Mouse (Mus musculus) midbrain, embryonic 16.5 days (tissue): ENCODE measurements around the gene Gsg1l. TPM values are rescaled to one million over a fixed set of nuclear protein-coding genes. Genes with fewer than 3 reads are reported as not detected.

Experiments used
- ATAC-seq: fragments of 200-750 bp; cut with Nextera tagmentation; 2 replicates; pipeline ENCODE4 v1.8.0; 2017; ENCODE audit warnings: moderate TSS enrichment
- H3K27ac ChIP-seq: fragments of 300-500 bp; sonication (generic); 2 replicates; pipeline ENCODE4 v1.5.1; 2014; ENCODE audit warnings: mild to moderate bottlenecking, low read length, mixed read lengths
- H3K27me3 ChIP-seq: fragments of 300-500 bp; sonication (generic); 2 replicates; pipeline ENCODE4 v1.6.1; 2014; ENCODE audit warnings: low read depth, low read length, mixed read lengths; ENCODE audit not compliant: control insufficient read depth, insufficient read depth
- H3K36me3 ChIP-seq: fragments of 300-500 bp; sonication (generic); 2 replicates; pipeline ENCODE4 v1.6.1; 2014; ENCODE audit warnings: mild to moderate bottlenecking, low read length, moderate library complexity, mixed read lengths; ENCODE audit not compliant: control insufficient read depth, insufficient read depth
- H3K4me1 ChIP-seq: fragments of 300-500 bp; sonication (generic); 2 replicates; pipeline ENCODE4 v1.6.1; 2014; ENCODE audit warnings: mild to moderate bottlenecking, low read length, mixed read lengths; ENCODE audit not compliant: control insufficient read depth, insufficient read depth
- H3K4me2 ChIP-seq: fragments of 300-500 bp; sonication (generic); 2 replicates; pipeline ENCODE4 v1.6.1; 2014; ENCODE audit warnings: mild to moderate bottlenecking, low read length, mixed read lengths
- H3K4me3 ChIP-seq: fragments of 300-500 bp; sonication (generic); 2 replicates; pipeline ENCODE4 v1.5.1; 2014; ENCODE audit warnings: low read depth, mild to moderate bottlenecking, low read length, moderate library complexity, mixed read lengths
- H3K9ac ChIP-seq: fragments of 300-500 bp; sonication (generic); 2 replicates; pipeline ENCODE4 v1.6.1; 2014; ENCODE audit warnings: low read depth, low read length, mixed read lengths
- H3K9me3 ChIP-seq: fragments of 300-500 bp; sonication (generic); replicated peaks from 2 replicates; pipeline ENCODE4 v1.6.1; 2014; ENCODE audit warnings: mild to moderate bottlenecking, low read length, mixed read lengths; ENCODE audit not compliant: control insufficient read depth, poor library complexity, severe bottlenecking
- WGBS: fragments of 180-500 bp; shearing (Covaris S2); extraction: QIAGEN DNeasy Blood & Tissue Kit; methylation state at CpG from one replicate; pipeline ENCODE4 v1.1.7; 2014; 5-methylcytosine and 5-hydroxymethylcytosine counted together
- polyA plus RNA-seq: library from polyadenylated mRNA; unstranded; fragments of >200 nt; fragmentation: Nextera tagmentation; extraction: Ambion mirVana; gene quantifications from 2 replicates; pipeline ENCODE4 v1.2.1, GENCODE M21; 2015

The Gsg1l gene
- 9.8 and 12.5 TPM in 2 replicates for polyA plus RNA-seq

GRCm38 (mm10) chr7:126082286-126082741 lies at the start of gene Gsg1l:
Gsg1l (minus strand) TSS chr7:126082411.
- no peaks in the 10 kb centered on the region for H3K36me3 ChIP-seq
- WGBS = 2% methylated on average over 37 of the region's 49 CpGs
- H3K4me2 ChIP-seq = peak within 1 kb of the TSS; percentile 94
- H3K27me3 ChIP-seq = peaks cover 9% of the 10 kb centered on the region
- peak; percentile 74 for ATAC-seq
- peak within 1 kb of the TSS; percentile 77 for H3K9ac ChIP-seq
- no peaks in the 10 kb centered on the region for H3K9me3 ChIP-seq
- H3K27ac ChIP-seq = peak within 1 kb of the TSS; percentile 36; the same call in 1 of the 2 replicates
- H3K4me3 ChIP-seq = peak within 1 kb of the TSS; percentile 70
- H3K4me1 ChIP-seq = peaks cover 27% of the 10 kb centered on the region

- ATAC-seq = no peak
- no peaks in the 10 kb centered on the region for H3K4me1 ChIP-seq
- no peak overlapping the region for H3K9ac ChIP-seq
- no peak overlapping the region for H3K27ac ChIP-seq
- peaks cover 28% of the 10 kb centered on the region for H3K36me3 ChIP-seq
- no peaks in the 10 kb centered on the region for H3K9me3 ChIP-seq
- no peak overlapping the region for H3K4me2 ChIP-seq
- H3K4me3 ChIP-seq = no peak overlapping the region
- 84% methylated on average over 2 of the region's 2 CpGs for WGBS
- no peaks in the 10 kb centered on the region for H3K27me3 ChIP-seq
These were observed 45.5 kb upstream of the Gsg1l start for GRCm38 (mm10) chr7:126127673-126128072.

- Histone ChIP-seq H3K36me3 (peaks cover 36% of the 10 kb centered on the region), H3K9me3 (no peaks in the 10 kb centered on the region)
- WGBS = 71% methylated on average over 3 of the region's 3 CpGs
These were observed 44.3 kb upstream of the Gsg1l start for GRCm38 (mm10) chr7:126126502-126126901.

DNA sequence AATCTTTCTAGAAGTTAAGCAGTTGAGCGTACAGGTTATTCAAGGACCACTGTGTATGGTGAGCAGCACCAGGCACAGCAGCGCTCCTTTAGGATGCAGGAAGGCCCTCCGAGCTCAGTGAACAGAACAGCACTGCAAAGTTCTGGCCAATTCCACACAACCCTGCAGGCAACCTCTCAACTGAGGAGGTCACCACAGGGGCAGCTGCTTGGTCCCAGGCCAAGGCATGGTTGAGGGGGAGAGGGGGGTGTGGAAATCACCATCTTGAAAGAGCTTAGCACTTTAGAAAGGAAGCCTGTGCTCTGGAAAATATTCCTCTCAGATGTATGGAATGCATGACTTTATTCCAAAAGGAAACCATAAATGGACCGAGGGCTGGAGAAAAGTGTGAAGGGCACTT lies 39.3 kb upstream of the Gsg1l start:
- ATAC-seq = no peak
- Histone ChIP-seq H3K4me2 (no peak overlapping the region), H3K27ac (no peak overlapping the region), H3K27me3 (no peaks in the 10 kb centered on the region), H3K9ac (no peak overlapping the region), H3K36me3 (peaks cover 29% of the 10 kb centered on the region), H3K4me3 (no peak overlapping the region), H3K4me1 (no peaks in the 10 kb centered on the region), H3K9me3 (no peaks in the 10 kb centered on the region)
- 89% methylated on average over 4 of the region's 4 CpGs for WGBS

More at GRCm38 (mm10) chr7:126126502-126126901, 44.3 kb upstream of the Gsg1l start:
- no peak overlapping the region for H3K9ac ChIP-seq
- no peak overlapping the region for H3K4me3 ChIP-seq
- no peaks in the 10 kb centered on the region for H3K27me3 ChIP-seq
- no peaks in the 10 kb centered on the region for H3K4me1 ChIP-seq
- no peak for ATAC-seq
- no peak overlapping the region for H3K27ac ChIP-seq
- H3K4me2 ChIP-seq = no peak overlapping the region

- no peak for ATAC-seq
These were observed 37.6 kb upstream of the Gsg1l start for GRCm38 (mm10) chr7:126119819-126120218.

DNA sequence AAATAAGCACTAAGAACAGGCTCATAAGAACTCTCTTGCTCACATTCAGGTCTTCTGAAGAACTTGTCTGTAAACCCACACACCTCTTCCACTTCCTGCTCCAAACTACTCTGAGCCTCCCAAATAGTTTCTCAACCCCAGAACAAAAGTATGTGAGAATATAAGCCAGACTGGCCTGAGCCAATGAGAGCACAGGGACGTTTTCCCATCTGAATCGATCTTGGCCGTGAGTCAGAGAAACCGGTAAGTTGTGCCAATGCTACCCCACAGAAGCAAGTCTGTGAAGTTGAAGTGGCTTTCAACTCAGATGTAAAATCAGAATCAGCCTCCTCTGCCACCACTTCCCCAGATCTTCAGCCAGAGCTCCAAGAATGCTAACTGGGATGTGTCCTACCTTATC lies 31.1 kb upstream of the Gsg1l start:
- Histone ChIP-seq H3K4me1 (no peaks in the 10 kb centered on the region), H3K9me3 (no peaks in the 10 kb centered on the region), H3K36me3 (peaks cover 24% of the 10 kb centered on the region), H3K4me3 (no peak overlapping the region), H3K4me2 (no peak overlapping the region), H3K27me3 (no peaks in the 10 kb centered on the region), H3K9ac (no peak overlapping the region), H3K27ac (no peak overlapping the region)
- ATAC-seq = no peak
- 87% methylated on average over 4 of the region's 4 CpGs for WGBS

More at GRCm38 (mm10) chr7:126119819-126120218, 37.6 kb upstream of the Gsg1l start:
- H3K36me3 ChIP-seq = peaks cover 27% of the 10 kb centered on the region
- H3K4me1 ChIP-seq = no peaks in the 10 kb centered on the region
- no peaks in the 10 kb centered on the region for H3K9me3 ChIP-seq
- H3K4me3 ChIP-seq = no peak overlapping the region
- no peak overlapping the region for H3K27ac ChIP-seq
- 44% methylated on average over 6 of the region's 6 CpGs for WGBS
- H3K9ac ChIP-seq = no peak overlapping the region
- no peak overlapping the region for H3K4me2 ChIP-seq
- H3K27me3 ChIP-seq = no peaks in the 10 kb centered on the region

- Histone ChIP-seq H3K9me3 (no peaks in the 10 kb centered on the region), H3K4me2 (no peak overlapping the region), H3K4me3 (no peak overlapping the region), H3K9ac (no peak overlapping the region), H3K27me3 (no peaks in the 10 kb centered on the region), H3K27ac (no peak overlapping the region), H3K4me1 (no peaks in the 10 kb centered on the region), H3K36me3 (peaks cover 36% of the 10 kb centered on the region)
- ATAC-seq = no peak
- WGBS = 78% methylated on average over 2 of the region's 2 CpGs
These were observed 29.0 kb upstream of the Gsg1l start for GRCm38 (mm10) chr7:126111230-126111629.

- Histone ChIP-seq H3K4me3 (no peak overlapping the region), H3K9ac (no peak overlapping the region), H3K27ac (no peak overlapping the region), H3K36me3 (peaks cover 37% of the 10 kb centered on the region), H3K27me3 (no peaks in the 10 kb centered on the region), H3K4me2 (no peak overlapping the region), H3K9me3 (no peaks in the 10 kb centered on the region), H3K4me1 (no peaks in the 10 kb centered on the region)
- ATAC-seq = no peak
- WGBS = 93% methylated on average over 3 of the region's 3 CpGs
These were observed 27.7 kb upstream of the Gsg1l start for GRCm38 (mm10) chr7:126109898-126110297.

GRCm38 (mm10) chr7:126100440-126100839 lies 18.2 kb upstream of the Gsg1l start:
- H3K9ac ChIP-seq = no peak overlapping the region
- H3K27ac ChIP-seq = no peak overlapping the region

More at GRCm38 (mm10) chr7:126100440-126100839, 18.2 kb upstream of the Gsg1l start:
- Histone ChIP-seq H3K4me2 (no peak overlapping the region), H3K4me3 (no peak overlapping the region), H3K4me1 (no peaks in the 10 kb centered on the region), H3K27me3 (no peaks in the 10 kb centered on the region), H3K9me3 (no peaks in the 10 kb centered on the region), H3K36me3 (peaks cover 42% of the 10 kb centered on the region)
- 90% methylated on average over 11 of the region's 11 CpGs for WGBS
- no peak for ATAC-seq
